Mouse (Mus musculus): ENCODE measurements around the gene Greb1. TPM values are rescaled to one million over a fixed set of nuclear protein-coding genes. Genes with fewer than 3 reads are reported as not detected.

Greb1 gene
- polyA plus RNA-seq, 1 experiment = not detected

DNA sequence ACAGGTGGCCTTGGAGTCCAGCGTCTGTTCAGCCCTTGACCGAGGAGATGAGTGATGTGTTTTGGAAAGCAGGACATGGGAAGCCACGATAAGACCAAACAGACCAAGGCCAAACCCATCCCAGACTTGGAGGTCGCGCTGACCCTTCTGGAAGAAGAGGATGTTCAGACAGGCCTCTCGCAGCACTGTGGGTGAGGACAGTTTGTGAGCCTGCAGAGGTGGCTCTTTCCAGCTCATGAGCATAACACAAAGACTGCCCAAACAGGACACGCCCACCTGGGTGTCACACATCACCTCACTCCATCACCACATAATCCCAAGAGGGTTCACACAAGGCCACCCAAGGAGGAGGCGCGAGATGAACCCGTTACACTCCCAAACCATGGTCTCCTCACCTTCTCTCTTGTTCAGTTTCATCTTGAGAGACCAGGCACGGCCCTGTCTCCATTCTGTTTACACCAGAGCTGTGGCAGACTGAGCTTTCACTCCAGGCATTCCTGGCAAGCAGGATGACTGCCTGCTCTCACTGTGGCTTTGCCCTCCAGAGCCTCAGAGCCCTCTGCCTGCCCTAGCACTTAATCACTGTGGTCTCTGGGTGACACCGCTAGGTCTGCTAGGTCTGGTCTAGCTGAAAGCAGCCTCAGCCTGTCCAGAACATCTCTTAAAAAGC, 35.8 kb downstream of the Greb1 start:
- H3K27ac ChIP-seq (ENCODE audit: control insufficient read depth, insufficient read depth, low read depth, low read length, poor library complexity) = no peak overlapping the region
- TF ChIP-seq CTCF (IDR thresholded peaks at IDR 0.05; ENCODE audit: control insufficient read depth, insufficient read depth, low read length) (no peak), POLR2A (IDR thresholded peaks at IDR 0.05; ENCODE audit: borderline replicate concordance, control insufficient read depth, low read depth, low read length) (no peak)
- 71% methylated on average over 12 of the region's 12 CpGs for WGBS
- H3K4me1 ChIP-seq (ENCODE audit: control insufficient read depth, insufficient read depth, low read length) = no peaks in the 10 kb centered on the region; the same call in 1 of the 2 replicates
- no peak overlapping the region for H3K4me3 ChIP-seq (replicated peaks; ENCODE audit: control insufficient read depth, low read depth, low read length)

DNA sequence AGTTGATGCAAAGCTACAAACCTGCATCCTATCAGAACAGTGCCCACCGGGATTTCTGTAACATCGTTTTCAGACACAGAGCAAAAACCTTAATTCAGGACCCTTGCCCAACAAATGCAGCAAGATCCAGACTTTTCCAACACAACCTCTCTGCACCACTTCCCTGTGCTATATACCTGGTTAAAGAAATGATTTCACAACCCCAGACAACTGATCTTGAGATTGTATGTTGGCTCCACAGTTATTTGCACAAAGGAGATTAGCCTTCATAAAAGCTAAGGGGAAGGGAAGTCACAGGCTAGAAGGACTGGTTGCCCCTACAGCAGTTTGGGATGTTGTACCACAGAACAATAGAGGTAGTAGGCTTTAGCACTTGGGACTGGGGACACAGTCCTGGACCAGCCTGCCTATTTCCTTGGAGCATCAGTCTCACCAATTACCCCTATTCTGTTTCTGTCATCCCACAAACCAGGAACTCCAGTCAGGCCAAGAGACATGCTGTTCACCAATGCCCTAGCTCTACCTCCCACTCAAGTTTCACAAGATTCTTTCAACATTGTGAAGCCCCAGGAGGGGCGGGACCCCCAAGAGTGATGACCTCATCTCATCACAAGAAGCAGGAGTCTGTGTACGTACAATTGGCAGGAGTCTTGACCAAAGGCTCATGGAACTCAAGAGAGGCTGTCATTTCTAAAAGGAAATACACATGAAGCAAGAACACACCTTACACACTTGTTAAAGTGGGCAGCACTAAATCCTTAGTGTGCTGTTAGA, 36.9 kb downstream of the Greb1 start:
- no peak overlapping the region for H3K27ac ChIP-seq (ENCODE audit: control insufficient read depth, insufficient read depth, low read depth, low read length, poor library complexity)
- no peak for TF ChIP-seq POLR2A (IDR thresholded peaks at IDR 0.05; ENCODE audit: borderline replicate concordance, control insufficient read depth, low read depth, low read length)
- TF ChIP-seq CTCF (IDR thresholded peaks at IDR 0.05; ENCODE audit: control insufficient read depth, insufficient read depth, low read length) = no peak
- WGBS = 76% methylated on average over 4 of the region's 4 CpGs
- H3K4me3 ChIP-seq (replicated peaks; ENCODE audit: control insufficient read depth, low read depth, low read length) = no peak overlapping the region
- H3K4me1 ChIP-seq (ENCODE audit: control insufficient read depth, insufficient read depth, low read length) = no peaks in the 10 kb centered on the region; the same call in 1 of the 2 replicates

DNA sequence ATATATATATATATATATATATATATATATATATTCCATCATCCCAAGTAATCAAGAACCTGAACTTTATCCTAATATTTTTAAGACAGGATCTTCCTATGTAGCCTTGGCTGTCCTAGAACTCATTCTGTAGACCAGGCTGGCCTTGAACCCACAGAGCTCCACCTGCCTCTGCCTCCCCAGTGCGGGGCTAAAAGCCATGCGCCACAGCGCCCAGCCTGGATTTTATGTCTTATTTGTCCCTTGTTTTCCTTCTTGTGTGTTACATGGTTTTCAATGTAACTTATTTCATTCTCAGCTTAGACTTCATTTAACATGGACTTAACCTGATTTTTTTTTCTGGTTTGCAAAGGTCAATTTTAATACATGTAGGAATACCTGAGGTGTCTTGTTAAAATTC, 39.2 kb downstream of the Greb1 start:
- TF ChIP-seq POLR2A (IDR thresholded peaks at IDR 0.05; ENCODE audit: borderline replicate concordance, control insufficient read depth, low read depth, low read length) = no peak
- no peak for TF ChIP-seq CTCF (IDR thresholded peaks at IDR 0.05; ENCODE audit: control insufficient read depth, insufficient read depth, low read length)
- no peak overlapping the region for H3K4me3 ChIP-seq (replicated peaks; ENCODE audit: control insufficient read depth, low read depth, low read length)
- H3K4me1 ChIP-seq (ENCODE audit: control insufficient read depth, insufficient read depth, low read length) = no peaks in the 10 kb centered on the region; the same call in 1 of the 2 replicates
- WGBS = 88% methylated on average over 3 of the region's 3 CpGs
- H3K27ac ChIP-seq (ENCODE audit: control insufficient read depth, insufficient read depth, low read depth, low read length, poor library complexity) = no peak overlapping the region

GRCm38 (mm10) chr12:16760246-16760645, 40.4 kb downstream of the Greb1 start:
- TF ChIP-seq POLR2A (IDR thresholded peaks at IDR 0.05; ENCODE audit: borderline replicate concordance, control insufficient read depth, low read depth, low read length) = no peak
- H3K4me3 ChIP-seq (replicated peaks; ENCODE audit: control insufficient read depth, low read depth, low read length) = no peak overlapping the region
- 73% methylated on average over 4 of the region's 4 CpGs for WGBS
- H3K4me1 ChIP-seq (ENCODE audit: control insufficient read depth, insufficient read depth, low read length) = no peaks in the 10 kb centered on the region; the same call in 1 of the 2 replicates
- no peak overlapping the region for H3K27ac ChIP-seq (ENCODE audit: control insufficient read depth, insufficient read depth, low read depth, low read length, poor library complexity)

- Histone ChIP-seq H3K27ac (ENCODE audit: control insufficient read depth, insufficient read depth, low read depth, low read length, poor library complexity) (no peak overlapping the region), H3K4me3 (replicated peaks; ENCODE audit: control insufficient read depth, low read depth, low read length) (no peak overlapping the region), H3K4me1 (ENCODE audit: control insufficient read depth, insufficient read depth, low read length) (no peaks in the 10 kb centered on the region)
- TF ChIP-seq CTCF (IDR thresholded peaks at IDR 0.05; ENCODE audit: control insufficient read depth, insufficient read depth, low read length) (peak; percentile 75), POLR2A (IDR thresholded peaks at IDR 0.05; ENCODE audit: borderline replicate concordance, control insufficient read depth, low read depth, low read length) (no peak)
- 0% methylated on average over 2 of the region's 2 CpGs for WGBS
Observed at GRCm38 (mm10) chr12:16754311-16754710, 46.4 kb downstream of the Greb1 start.

- Histone ChIP-seq H3K4me3 (replicated peaks; ENCODE audit: control insufficient read depth, low read depth, low read length) (no peak overlapping the region), H3K4me1 (ENCODE audit: control insufficient read depth, insufficient read depth, low read length) (no peaks in the 10 kb centered on the region), H3K27ac (ENCODE audit: control insufficient read depth, insufficient read depth, low read depth, low read length, poor library complexity) (no peak overlapping the region)
- 62% methylated on average over 9 of the region's 9 CpGs for WGBS
- no peak for TF ChIP-seq POLR2A (IDR thresholded peaks at IDR 0.05; ENCODE audit: borderline replicate concordance, control insufficient read depth, low read depth, low read length)
- no peak for TF ChIP-seq CTCF (IDR thresholded peaks at IDR 0.05; ENCODE audit: control insufficient read depth, insufficient read depth, low read length)
Observed at GRCm38 (mm10) chr12:16753555-16753954, 47.1 kb downstream of the Greb1 start.

GRCm38 (mm10) chr12:16753110-16753509, 47.6 kb downstream of the Greb1 start:
- H3K4me1 ChIP-seq (ENCODE audit: control insufficient read depth, insufficient read depth, low read length) = no peaks in the 10 kb centered on the region
- H3K4me3 ChIP-seq (replicated peaks; ENCODE audit: control insufficient read depth, low read depth, low read length) = no peak overlapping the region
- WGBS = 8% methylated on average over 8 of the region's 8 CpGs
- H3K27ac ChIP-seq (ENCODE audit: control insufficient read depth, insufficient read depth, low read depth, low read length, poor library complexity) = no peak overlapping the region
- TF ChIP-seq CTCF (IDR thresholded peaks at IDR 0.05; ENCODE audit: control insufficient read depth, insufficient read depth, low read length) = no peak
- no peak for TF ChIP-seq POLR2A (IDR thresholded peaks at IDR 0.05; ENCODE audit: borderline replicate concordance, control insufficient read depth, low read depth, low read length)

- H3K4me3 ChIP-seq (replicated peaks; ENCODE audit: control insufficient read depth, low read depth, low read length) = no peak overlapping the region
- no peaks in the 10 kb centered on the region for H3K4me1 ChIP-seq (ENCODE audit: control insufficient read depth, insufficient read depth, low read length)
- H3K27ac ChIP-seq (ENCODE audit: control insufficient read depth, insufficient read depth, low read depth, low read length, poor library complexity) = no peak overlapping the region
- 58% methylated on average over 12 of the region's 12 CpGs for WGBS
- TF ChIP-seq POLR2A (IDR thresholded peaks at IDR 0.05; ENCODE audit: borderline replicate concordance, control insufficient read depth, low read depth, low read length) (no peak), CTCF (IDR thresholded peaks at IDR 0.05; ENCODE audit: control insufficient read depth, insufficient read depth, low read length) (no peak)
Observed at GRCm38 (mm10) chr12:16752236-16752840, 48.3 kb downstream of the Greb1 start.

Data from bone marrow, adult 2 months (tissue).